Mouse (Mus musculus) C2C12 (cell line): Measurements from ENCODE around the gene Prrc2a. TPM values are rescaled to one million over a fixed set of nuclear protein-coding genes. Genes with fewer than 3 reads are reported as not detected.

ENCODE experiments used
- H3K27me3 ChIP-seq: one replicate; pipeline ENCODE4 v1.6.1; 2011; ENCODE audit not compliant: control insufficient read depth, insufficient read depth, insufficient read length
- H3K36me3 ChIP-seq: one replicate; pipeline ENCODE4 v1.6.1; 2011; ENCODE audit not compliant: control insufficient read depth, insufficient read depth
- H3K4me3 ChIP-seq: one replicate; pipeline ENCODE4 v1.5.1; 2011; ENCODE audit warnings: mild to moderate bottlenecking, control low read depth; ENCODE audit not compliant: poor library complexity, insufficient read depth, severe bottlenecking
- H3K79me2 ChIP-seq: one replicate; pipeline ENCODE4 v1.6.1; 2011; ENCODE audit not compliant: control insufficient read depth, insufficient read depth
- H3K79me3 ChIP-seq: one replicate; pipeline ENCODE4 v1.6.1; 2011; ENCODE audit warnings: low read depth, control low read depth
- H3ac ChIP-seq: one replicate; pipeline ENCODE3; 2011; ENCODE audit warnings: low read depth; ENCODE audit not compliant: control insufficient read depth, insufficient read length
- CEBPB ChIP-seq: IDR thresholded peaks from one replicate; pipeline ENCODE4 v1.6.1; 2011; ENCODE audit warnings: low read depth, mild to moderate bottlenecking, control low read depth, moderate library complexity
- CTCF ChIP-seq: IDR thresholded peaks from one replicate; pipeline ENCODE4 v1.5.1; 2011; ENCODE audit not compliant: control insufficient read depth, insufficient read depth, insufficient read length
- FOSL1 ChIP-seq: IDR thresholded peaks from one replicate; pipeline ENCODE4 v1.8.0; 2011; ENCODE audit warnings: mild to moderate bottlenecking, low read length; ENCODE audit not compliant: poor library complexity, insufficient read depth, severe bottlenecking
- MAX ChIP-seq: IDR thresholded peaks from one replicate; pipeline ENCODE4 v1.6.1; 2011; ENCODE audit warnings: mild to moderate bottlenecking, control low read depth
- MYOD1 ChIP-seq: IDR thresholded peaks from one replicate; pipeline ENCODE4 v1.6.1; 2011; ENCODE audit warnings: low read depth; ENCODE audit not compliant: control insufficient read depth, insufficient read length
- MYOG ChIP-seq: IDR thresholded peaks from one replicate; pipeline ENCODE4 v1.6.1; 2011; ENCODE audit not compliant: control insufficient read depth, insufficient read length; ENCODE audit errors: extremely low read depth
- USF1 ChIP-seq: IDR thresholded peaks from one replicate; pipeline ENCODE4 v1.6.1; 2011; ENCODE audit warnings: low read depth, mild to moderate bottlenecking, control low read depth, moderate library complexity
- long read RNA-seq, 2 experiments: library from polyadenylated mRNA; unstranded; transcript quantifications; one replicate each; pipeline ENCODE4 v2.0.0; 2019 to 2020
- polyA plus RNA-seq: library from polyadenylated mRNA; unstranded; fragments of >200 nt; fragmentation: generic; extraction: Trizol; gene quantifications from one replicate; pipeline ENCODE4 v1.2.1, GENCODE M21; 2012; ENCODE audit warnings: missing spikeins

Prrc2a gene
- polyA plus RNA-seq = 183 TPM
- long read RNA-seq, experiment 1, partial matches to known transcripts = 13 of 14 reads
- long read RNA-seq, experiment 1, other reads (novel, unspliced or antisense) = 1 of 14 reads
- long read RNA-seq, experiment 2, full-length matches to known transcripts = 1 of 20 reads
- long read RNA-seq, experiment 2, partial matches to known transcripts = 16 of 20 reads
- long read RNA-seq, experiment 2, other reads (novel, unspliced or antisense) = 3 of 20 reads

- Histone ChIP-seq H3K79me3 (peaks cover 45% of the 10 kb centered on the region), H3K36me3 (peaks cover 34% of the 10 kb centered on the region), H3ac (peak within 1 kb of the TSS; percentile 100), H3K27me3 (no peaks in the 10 kb centered on the region), H3K79me2 (peaks cover 62% of the 10 kb centered on the region), H3K4me3 (peak within 1 kb of the TSS; percentile 96)
- TF ChIP-seq MAX (no peak), MYOD1 (no peak), FOSL1 (no peak), MYOG (no peak), CEBPB (no peak)
Measured at GRCm38 (mm10) chr17:35164568-35165450, at the start of gene Prrc2a. Prrc2a (minus strand) TSS chr17:35164897.

- H3K4me3 ChIP-seq = no peak overlapping the region
- H3K36me3 ChIP-seq = no peaks in the 10 kb centered on the region
- no peaks in the 10 kb centered on the region for H3K79me2 ChIP-seq
- H3K79me3 ChIP-seq = no peaks in the 10 kb centered on the region
- H3K27me3 ChIP-seq = no peaks in the 10 kb centered on the region
- H3ac ChIP-seq = no peak overlapping the region
- TF ChIP-seq MYOD1 (no peak), MAX (no peak), CEBPB (no peak), FOSL1 (no peak), CTCF (no peak), USF1 (no peak), MYOG (no peak)
Measured at GRCm38 (mm10) chr17:35213071-35213470, 48.4 kb upstream of the Prrc2a start.

- no peak overlapping the region for H3ac ChIP-seq
- no peaks in the 10 kb centered on the region for H3K79me2 ChIP-seq
- H3K36me3 ChIP-seq = no peaks in the 10 kb centered on the region
- H3K79me3 ChIP-seq = no peaks in the 10 kb centered on the region
- no peak overlapping the region for H3K4me3 ChIP-seq
- TF ChIP-seq MYOG (no peak), CTCF (no peak), MAX (no peak), USF1 (no peak), CEBPB (no peak), MYOD1 (no peak), FOSL1 (no peak)
- H3K27me3 ChIP-seq = no peaks in the 10 kb centered on the region
Measured at GRCm38 (mm10) chr17:35210593-35210992, 45.9 kb upstream of the Prrc2a start.

GRCm38 (mm10) chr17:35209785-35210535 lies 45.3 kb upstream of the Prrc2a start:
- Histone ChIP-seq H3K79me3 (no peaks in the 10 kb centered on the region), H3ac (no peak overlapping the region), H3K79me2 (no peaks in the 10 kb centered on the region), H3K36me3 (no peaks in the 10 kb centered on the region), H3K27me3 (no peaks in the 10 kb centered on the region), H3K4me3 (no peak overlapping the region)
- TF ChIP-seq FOSL1 = no peak
- no peak for TF ChIP-seq MYOG
- no peak for TF ChIP-seq MAX
- no peak for TF ChIP-seq CTCF
- TF ChIP-seq MYOD1 = no peak
- TF ChIP-seq CEBPB = no peak
- TF ChIP-seq USF1 = no peak

GRCm38 (mm10) chr17:35205380-35205769 lies 40.7 kb upstream of the Prrc2a start:
- Histone ChIP-seq H3K79me3 (no peaks in the 10 kb centered on the region), H3K27me3 (no peaks in the 10 kb centered on the region), H3K79me2 (no peaks in the 10 kb centered on the region), H3K36me3 (no peaks in the 10 kb centered on the region), H3K4me3 (no peak overlapping the region), H3ac (no peak overlapping the region)
- no peak for TF ChIP-seq FOSL1
- TF ChIP-seq CEBPB = no peak
- no peak for TF ChIP-seq MAX
- no peak for TF ChIP-seq MYOG
- TF ChIP-seq USF1 = no peak
- no peak for TF ChIP-seq CTCF
- no peak for TF ChIP-seq MYOD1
